Mouse (Mus musculus): ENCODE measurements around the gene Myg1. TPM values are rescaled to one million over a fixed set of nuclear protein-coding genes. Genes with fewer than 3 reads are reported as not detected.

Myg1 gene
- polyA plus RNA-seq (2014; fragmentation: Nextera tagmentation; extraction: Ambion mirVana) = 104 and 120 TPM in 2 replicates

DNA sequence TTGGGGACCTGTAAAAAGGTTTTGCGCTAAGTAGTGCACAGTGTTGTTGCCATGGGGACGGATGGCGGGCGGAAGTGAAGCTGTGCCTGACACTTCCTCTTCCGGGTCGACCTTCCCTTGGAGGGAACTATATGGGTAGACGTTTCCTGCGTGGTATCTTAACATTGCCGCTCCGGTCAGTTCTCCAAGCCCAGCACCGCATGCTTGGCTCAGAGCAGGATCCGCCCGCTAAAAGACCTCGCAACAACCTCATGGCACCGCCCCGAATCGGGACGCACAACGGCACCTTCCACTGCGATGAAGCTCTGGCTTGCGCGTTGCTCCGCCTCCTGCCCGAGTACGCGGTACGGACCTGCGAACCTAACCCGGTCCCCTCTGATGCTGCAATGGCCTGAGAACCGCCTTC is at the start of gene Myg1:
Gene Myg1 (plus strand): TSS at position 100 of the 406 bp plus-strand sequence.
- H3K9me3 ChIP-seq (ENCODE audit: control insufficient read depth, low read length) = no peaks in the 10 kb centered on the region
- H3K9ac ChIP-seq (ENCODE audit: low read length) = peak within 1 kb of the TSS; percentile 73
- H3K27me3 ChIP-seq (replicated peaks; ENCODE audit: control insufficient read depth, insufficient read depth, low read length) = no peaks in the 10 kb centered on the region
- H3K27ac ChIP-seq (ENCODE audit: low read depth) = peak within 1 kb of the TSS; percentile 48; the same call in 1 of the 2 replicates
- peaks cover 23% of the 10 kb centered on the region for H3K4me1 ChIP-seq (replicated peaks; ENCODE audit: control insufficient read depth, insufficient read depth, low read length)
- H3K4me3 ChIP-seq (ENCODE audit: low read depth, low read length) = peak within 1 kb of the TSS; percentile 66
- ATAC-seq (replicated peaks; ENCODE audit: low FRiP score, low TSS enrichment, low read depth) (peak; percentile 89), DNase-seq (ENCODE audit: low spot score) (peak; percentile 84)
- H3K4me2 ChIP-seq (ENCODE audit: low read length) = peak within 1 kb of the TSS; percentile 97
- H3K36me3 ChIP-seq (ENCODE audit: control insufficient read depth, insufficient read depth, low read length) = peaks cover 53% of the 10 kb centered on the region
- WGBS = under 1% methylated on average over 30 of the region's 30 CpGs

DNA sequence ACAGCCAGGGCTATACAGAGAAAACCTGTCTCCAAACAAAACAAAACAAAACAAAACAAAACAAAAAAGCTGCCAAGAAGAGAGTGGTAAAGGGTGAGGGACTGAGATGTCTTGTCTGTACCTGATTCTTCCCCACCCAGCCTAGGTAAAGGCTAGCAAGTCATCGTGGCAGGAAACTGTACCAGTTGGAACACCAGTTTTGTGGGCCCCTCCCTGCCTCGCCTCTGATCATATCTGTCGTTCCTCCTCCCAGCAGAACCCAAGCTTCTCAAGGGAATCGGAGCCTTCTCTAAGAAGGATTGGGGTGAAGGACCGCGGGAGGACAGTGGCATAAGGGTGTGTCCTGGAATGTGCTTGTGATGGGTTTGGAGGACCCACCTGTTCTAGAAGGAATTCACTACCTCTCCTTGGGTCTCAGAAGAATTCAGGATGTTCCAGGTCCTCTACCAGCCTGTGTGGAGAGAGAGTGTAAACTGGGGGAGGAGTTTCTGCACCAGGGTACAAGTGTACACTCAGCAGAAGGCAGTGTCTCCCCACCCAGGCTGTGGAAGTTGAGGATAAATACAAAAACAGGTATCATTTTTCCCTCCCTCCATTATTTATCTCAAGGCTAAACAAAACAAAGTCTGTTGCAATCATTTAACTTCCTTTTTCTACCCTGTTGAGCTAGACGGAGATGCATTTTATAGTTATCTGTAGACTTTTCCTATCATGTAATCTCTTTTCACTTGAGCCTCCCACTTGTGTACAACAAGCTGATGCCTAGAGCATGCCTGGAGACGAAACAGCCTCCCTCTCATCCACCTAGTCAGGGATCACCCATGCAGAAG is 48.8 kb upstream of the Myg1 start:
- Histone ChIP-seq H3K4me1 (replicated peaks; ENCODE audit: control insufficient read depth, insufficient read depth, low read length) (peaks cover 10% of the 10 kb centered on the region), H3K27ac (ENCODE audit: low read depth) (no peak overlapping the region), H3K27me3 (replicated peaks; ENCODE audit: control insufficient read depth, insufficient read depth, low read length) (no peaks in the 10 kb centered on the region), H3K36me3 (ENCODE audit: control insufficient read depth, insufficient read depth, low read length) (peaks cover 20% of the 10 kb centered on the region), H3K9me3 (ENCODE audit: control insufficient read depth, low read length) (no peaks in the 10 kb centered on the region), H3K9ac (ENCODE audit: low read length) (no peak overlapping the region), H3K4me3 (ENCODE audit: low read depth, low read length) (no peak overlapping the region), H3K4me2 (ENCODE audit: low read length) (no peak overlapping the region)
- 79% methylated on average over 8 of the region's 8 CpGs for WGBS
- no peak for DNase-seq (ENCODE audit: low spot score)
- no peak for ATAC-seq (replicated peaks; ENCODE audit: low FRiP score, low TSS enrichment, low read depth)

DNA sequence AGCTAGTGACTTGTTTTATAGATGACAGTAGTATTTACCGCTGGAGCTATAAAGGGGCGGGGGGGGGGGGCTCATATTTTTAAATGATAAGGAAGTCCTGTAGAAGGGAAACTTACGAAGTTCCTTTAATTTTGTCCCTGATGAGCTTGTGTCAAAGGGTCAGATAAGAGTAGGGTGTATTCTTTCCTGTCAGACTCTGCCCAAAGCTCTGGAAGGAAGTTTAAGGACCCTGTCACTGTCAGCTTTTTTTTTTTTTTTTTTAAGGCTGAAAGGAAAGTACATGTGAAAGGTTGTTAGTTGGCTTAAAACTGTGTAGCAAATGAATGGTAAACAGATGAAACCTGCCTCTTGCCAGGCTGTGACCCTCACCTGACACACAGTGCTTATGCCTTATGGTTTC is 47.9 kb upstream of the Myg1 start:
- ATAC-seq (replicated peaks; ENCODE audit: low FRiP score, low TSS enrichment, low read depth) (no peak), DNase-seq (ENCODE audit: low spot score) (no peak)
- Histone ChIP-seq H3K4me3 (ENCODE audit: low read depth, low read length) (no peak overlapping the region), H3K27me3 (replicated peaks; ENCODE audit: control insufficient read depth, insufficient read depth, low read length) (no peaks in the 10 kb centered on the region), H3K4me1 (replicated peaks; ENCODE audit: control insufficient read depth, insufficient read depth, low read length) (peaks cover 10% of the 10 kb centered on the region), H3K9ac (ENCODE audit: low read length) (no peak overlapping the region), H3K36me3 (ENCODE audit: control insufficient read depth, insufficient read depth, low read length) (peaks cover 20% of the 10 kb centered on the region), H3K4me2 (ENCODE audit: low read length) (no peak overlapping the region), H3K9me3 (ENCODE audit: control insufficient read depth, low read length) (no peaks in the 10 kb centered on the region), H3K27ac (ENCODE audit: low read depth) (no peak overlapping the region)
- 70% methylated on average over 3 of the region's 3 CpGs for WGBS

DNA sequence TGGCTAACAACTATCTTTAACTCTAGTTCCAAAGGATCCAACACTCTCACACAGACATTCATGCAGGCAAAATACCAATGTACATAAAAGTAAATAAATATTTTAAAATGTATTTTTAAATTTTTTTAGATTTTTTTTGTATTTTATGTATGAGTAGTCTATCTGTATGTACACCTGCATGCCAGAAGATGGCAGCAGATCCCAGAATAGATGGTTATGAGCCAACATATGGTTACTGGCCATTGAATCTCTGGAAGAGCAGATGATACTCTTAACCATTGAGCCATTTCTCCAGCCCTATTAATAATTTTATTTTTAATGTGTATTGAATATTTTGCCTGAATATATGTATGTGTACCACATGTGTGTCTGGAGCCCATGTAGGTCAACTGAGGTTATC is 44.1 kb upstream of the Myg1 start:
- Histone ChIP-seq H3K9me3 (ENCODE audit: control insufficient read depth, low read length) (no peaks in the 10 kb centered on the region), H3K27ac (ENCODE audit: low read depth) (no peak overlapping the region), H3K4me2 (ENCODE audit: low read length) (no peak overlapping the region), H3K36me3 (ENCODE audit: control insufficient read depth, insufficient read depth, low read length) (no peaks in the 10 kb centered on the region), H3K4me3 (ENCODE audit: low read depth, low read length) (no peak overlapping the region), H3K27me3 (replicated peaks; ENCODE audit: control insufficient read depth, insufficient read depth, low read length) (no peaks in the 10 kb centered on the region), H3K9ac (ENCODE audit: low read length) (no peak overlapping the region), H3K4me1 (replicated peaks; ENCODE audit: control insufficient read depth, insufficient read depth, low read length) (no peaks in the 10 kb centered on the region)
- no peak for ATAC-seq (replicated peaks; ENCODE audit: low FRiP score, low TSS enrichment, low read depth)
- DNase-seq (ENCODE audit: low spot score) = no peak

DNA sequence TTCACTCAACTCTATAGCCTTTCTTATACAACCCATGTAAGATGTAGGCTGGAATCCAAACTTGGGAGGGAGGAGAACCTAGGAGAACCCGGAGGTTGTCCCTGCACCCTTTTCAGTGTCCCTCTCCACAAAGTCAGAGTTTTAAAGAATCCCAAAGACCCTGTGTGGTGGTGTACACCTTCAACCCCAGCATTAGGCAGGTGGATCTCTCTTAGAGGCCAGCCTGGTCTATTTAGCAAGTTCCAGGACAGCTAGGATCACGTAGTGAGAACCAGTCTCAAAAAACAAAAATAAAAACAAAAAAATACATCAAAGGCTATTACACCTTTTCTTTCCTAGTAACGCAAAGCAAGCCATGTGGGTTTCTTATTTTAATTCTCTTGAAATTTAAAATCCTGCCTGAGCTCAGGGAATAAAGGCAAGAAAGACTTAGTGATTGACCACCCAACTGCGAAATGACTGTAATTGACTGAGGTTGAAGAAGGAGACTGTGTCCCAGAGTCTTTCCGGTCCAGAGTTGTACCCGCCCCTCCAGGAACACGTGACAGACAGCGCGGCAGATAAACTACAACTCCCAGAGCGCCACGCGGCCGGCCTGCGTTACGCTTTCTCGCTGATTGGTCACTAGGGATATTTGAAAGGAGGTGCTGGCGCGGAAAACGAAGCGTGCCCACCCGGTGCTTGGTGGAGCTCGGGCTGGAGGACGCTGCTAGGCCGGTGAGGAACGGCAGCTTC is 35.7 kb upstream of the Myg1 start, which contains the start of gene Espl1:
Gene Espl1 (plus strand): TSS at position 634 of the 735 bp plus-strand sequence.
- Histone ChIP-seq H3K27ac (ENCODE audit: low read depth) (no peak within 1 kb of the TSS), H3K36me3 (ENCODE audit: control insufficient read depth, insufficient read depth, low read length) (peaks cover 27% of the 10 kb centered on the region), H3K4me1 (replicated peaks; ENCODE audit: control insufficient read depth, insufficient read depth, low read length) (peaks cover 8% of the 10 kb centered on the region; the same call in 1 of the 2 replicates), H3K27me3 (replicated peaks; ENCODE audit: control insufficient read depth, insufficient read depth, low read length) (no peaks in the 10 kb centered on the region), H3K4me3 (ENCODE audit: low read depth, low read length) (peak within 1 kb of the TSS; percentile 79), H3K9me3 (ENCODE audit: control insufficient read depth, low read length) (no peaks in the 10 kb centered on the region), H3K9ac (ENCODE audit: low read length) (peak within 1 kb of the TSS; percentile 44), H3K4me2 (ENCODE audit: low read length) (peak within 1 kb of the TSS; percentile 81)
- DNase-seq (ENCODE audit: low spot score) (peak; percentile 96), ATAC-seq (replicated peaks; ENCODE audit: low FRiP score, low TSS enrichment, low read depth) (peak; percentile 97)
- WGBS = 8% methylated on average over 25 of the region's 25 CpGs

DNA sequence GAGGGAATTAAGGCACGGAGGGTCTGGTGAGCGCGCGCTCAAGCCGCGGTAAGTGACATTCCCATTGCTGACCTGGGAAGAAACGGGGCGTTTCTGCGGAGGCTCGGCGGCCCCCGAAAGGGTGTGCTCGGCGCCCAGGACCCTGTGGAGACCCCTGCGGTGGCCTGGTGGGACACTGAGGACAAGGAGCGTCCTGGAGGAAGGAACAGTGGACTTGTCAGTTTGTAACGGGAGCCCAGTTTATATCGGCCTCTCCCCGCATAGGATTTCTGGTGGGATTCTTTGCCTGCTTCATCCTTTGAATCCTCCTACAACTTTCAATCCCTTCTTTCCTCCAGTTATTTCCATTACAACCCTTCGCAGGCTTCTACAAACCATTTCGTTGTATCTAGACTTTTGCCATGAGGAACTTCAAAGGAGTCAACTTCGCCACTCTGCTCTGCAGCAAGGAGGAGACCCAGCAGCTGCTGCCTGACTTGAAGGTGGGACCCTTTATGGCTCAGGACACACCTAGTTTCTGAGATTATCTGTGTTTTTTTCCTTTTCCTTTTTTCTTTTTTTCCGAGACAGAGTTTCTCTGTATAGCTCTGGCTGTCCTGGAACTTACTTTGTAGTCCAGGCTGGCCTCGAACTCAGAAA is 35.0 kb upstream of the Myg1 start:
- H3K4me3 ChIP-seq (ENCODE audit: low read depth, low read length) = peak overlapping the region; percentile 79

DNA sequence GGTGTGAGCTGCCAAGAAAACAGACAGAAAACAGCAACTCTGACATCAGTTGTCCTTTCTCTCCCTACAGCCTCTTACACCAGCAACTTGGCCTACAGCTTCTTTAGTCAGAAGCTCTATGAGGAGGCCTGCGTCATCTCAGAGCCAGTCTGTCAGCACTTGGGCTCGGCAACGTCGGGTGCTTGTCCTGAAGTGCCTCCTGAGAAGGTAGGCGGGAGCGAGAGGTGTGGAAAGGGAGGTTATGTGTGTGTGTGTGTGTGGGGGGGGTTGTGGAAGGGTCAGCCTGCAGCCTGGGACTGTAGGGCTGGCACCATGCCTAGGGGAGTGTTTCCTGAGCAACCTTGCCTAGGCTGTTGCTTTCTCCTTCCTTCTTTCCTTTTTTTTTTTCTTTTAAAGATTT is 29.0 kb upstream of the Myg1 start:
- DNase-seq (ENCODE audit: low spot score) (no peak), ATAC-seq (replicated peaks; ENCODE audit: low FRiP score, low TSS enrichment, low read depth) (no peak)
- no peaks in the 10 kb centered on the region for H3K4me1 ChIP-seq (replicated peaks; ENCODE audit: control insufficient read depth, insufficient read depth, low read length)
- WGBS = 77% methylated on average over 6 of the region's 6 CpGs
- peaks cover 76% of the 10 kb centered on the region for H3K36me3 ChIP-seq (ENCODE audit: control insufficient read depth, insufficient read depth, low read length)
- H3K4me3 ChIP-seq (ENCODE audit: low read depth, low read length) = no peak overlapping the region
- H3K9ac ChIP-seq (ENCODE audit: low read length) = no peak overlapping the region
- no peak overlapping the region for H3K4me2 ChIP-seq (ENCODE audit: low read length)
- H3K9me3 ChIP-seq (ENCODE audit: control insufficient read depth, low read length) = no peaks in the 10 kb centered on the region
- no peak overlapping the region for H3K27ac ChIP-seq (ENCODE audit: low read depth)
- H3K27me3 ChIP-seq (replicated peaks; ENCODE audit: control insufficient read depth, insufficient read depth, low read length) = no peaks in the 10 kb centered on the region

More for the DNA sequence above, 35.0 kb upstream of the Myg1 start:
- Histone ChIP-seq H3K4me1 (replicated peaks; ENCODE audit: control insufficient read depth, insufficient read depth, low read length) (peaks cover 8% of the 10 kb centered on the region; the same call in 1 of the 2 replicates), H3K4me2 (ENCODE audit: low read length) (peak overlapping the region; percentile 81), H3K9me3 (ENCODE audit: control insufficient read depth, low read length) (no peaks in the 10 kb centered on the region), H3K27ac (ENCODE audit: low read depth) (no peak overlapping the region), H3K36me3 (ENCODE audit: control insufficient read depth, insufficient read depth, low read length) (peaks cover 34% of the 10 kb centered on the region), H3K27me3 (replicated peaks; ENCODE audit: control insufficient read depth, insufficient read depth, low read length) (no peaks in the 10 kb centered on the region), H3K9ac (ENCODE audit: low read length) (peak overlapping the region; percentile 44)
- ATAC-seq (replicated peaks; ENCODE audit: low FRiP score, low TSS enrichment, low read depth) = peak; percentile 34
- 4% methylated on average over 24 of the region's 24 CpGs for WGBS
- no peak for DNase-seq (ENCODE audit: low spot score)

DNA sequence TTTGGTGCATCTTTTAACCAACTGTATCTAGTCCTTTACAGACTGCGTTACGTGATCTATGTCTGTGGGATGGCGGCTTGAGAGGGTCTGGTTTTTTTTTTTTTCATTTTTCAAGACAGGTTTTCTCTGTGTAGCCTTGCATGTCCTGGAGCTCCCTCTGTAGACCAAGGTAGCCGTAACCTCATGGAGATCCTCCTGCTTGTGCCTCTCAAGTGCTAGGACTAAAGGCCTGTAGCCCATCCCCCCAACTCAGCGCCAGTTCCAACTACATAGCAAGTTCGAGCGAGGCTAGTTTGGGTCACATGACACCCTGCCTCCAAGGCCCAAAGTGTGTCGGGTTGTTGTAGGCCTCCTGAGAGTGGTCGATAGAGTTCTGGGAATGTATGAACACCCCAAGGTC is 22.8 kb upstream of the Myg1 start:
- Histone ChIP-seq H3K9ac (ENCODE audit: low read length) (no peak overlapping the region), H3K4me1 (replicated peaks; ENCODE audit: control insufficient read depth, insufficient read depth, low read length) (no peaks in the 10 kb centered on the region), H3K4me3 (ENCODE audit: low read depth, low read length) (no peak overlapping the region), H3K27ac (ENCODE audit: low read depth) (no peak overlapping the region), H3K9me3 (ENCODE audit: control insufficient read depth, low read length) (no peaks in the 10 kb centered on the region), H3K27me3 (replicated peaks; ENCODE audit: control insufficient read depth, insufficient read depth, low read length) (no peaks in the 10 kb centered on the region), H3K4me2 (ENCODE audit: low read length) (no peak overlapping the region), H3K36me3 (ENCODE audit: control insufficient read depth, insufficient read depth, low read length) (peaks cover 82% of the 10 kb centered on the region)
- no peak for ATAC-seq (replicated peaks; ENCODE audit: low FRiP score, low TSS enrichment, low read depth)
- DNase-seq (ENCODE audit: low spot score) = no peak
- WGBS = 85% methylated on average over 9 of the region's 9 CpGs
